Mouse (Mus musculus): ENCODE measurements around the gene Rpl23.

- TF ChIP-seq TCF12 (IDR thresholded peaks at IDR 0.05; ENCODE audit: low read depth, low read length): no peak
- no peak for TF ChIP-seq KAT2A (conservative IDR thresholded peaks at IDR 0.05; ENCODE audit: low read depth, low read length)
- no peak for TF ChIP-seq GABPA (IDR thresholded peaks at IDR 0.05; ENCODE audit: low read depth, low read length)
These were observed 48.3 kb upstream of the Rpl23 start for GRCm38 (mm10) chr11:97830501-97830900.

Measured in MEL (cell line).